Mouse (Mus musculus): ENCODE measurements at regions not wholly inside any gene's neighbourhood (a gene's known extent, or its start where the extent isn't known, plus 50 kb on each side); places are given as distances from the start of the nearest gene placed in this dataset.

- DNase-seq, result peak; percentile 68
Measured at GRCm38 (mm10) chr8:103442420-103443125, 657.1 kb upstream of the Cdh11 start.

DNA sequence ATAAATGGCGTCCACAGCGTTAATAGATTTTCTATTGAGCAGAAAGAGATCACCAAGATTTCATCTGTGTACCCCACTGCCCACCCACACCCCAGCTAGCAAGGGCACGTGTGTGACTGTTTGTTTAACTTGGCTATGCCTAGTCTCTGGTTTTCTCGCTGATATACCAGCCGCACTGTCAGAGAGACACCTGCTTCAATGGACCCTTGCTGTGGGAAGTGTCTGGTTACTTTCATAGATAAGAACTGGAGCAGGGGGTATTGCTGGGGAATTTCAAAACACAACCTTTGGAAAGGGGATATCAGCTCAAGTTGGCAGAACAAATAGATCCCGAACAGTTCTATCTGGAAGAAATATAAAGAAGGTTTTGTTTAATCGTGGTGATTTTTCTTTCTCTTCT, 656.8 kb upstream of the Cdh5 start:
- no peak for DNase-seq

DNA sequence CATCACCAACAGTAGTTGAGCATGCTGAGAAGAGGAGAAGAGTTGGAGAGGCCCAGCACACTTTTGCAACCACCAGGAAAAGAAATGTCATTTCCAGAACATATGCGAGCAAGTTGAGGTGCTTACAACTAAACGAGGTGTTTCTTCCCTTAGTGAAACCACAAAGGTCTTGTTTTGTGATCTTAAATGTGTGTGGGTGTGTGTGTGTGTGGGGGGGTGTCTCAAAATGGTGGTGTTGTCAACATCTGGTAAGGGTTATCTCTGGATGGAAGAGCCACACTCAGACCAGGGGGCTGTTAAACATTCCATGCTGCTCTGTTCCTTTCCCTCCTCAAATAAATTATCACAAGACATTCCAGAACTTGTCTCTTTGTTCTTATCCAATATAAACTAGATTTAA, 656.0 kb upstream of the Cdh5 start:
- no peak for DNase-seq

GRCm38 (mm10) chr8:103447916-103448315, 653.5 kb upstream of the Cdh5 start:
- peak; percentile 54 for DNase-seq

DNA sequence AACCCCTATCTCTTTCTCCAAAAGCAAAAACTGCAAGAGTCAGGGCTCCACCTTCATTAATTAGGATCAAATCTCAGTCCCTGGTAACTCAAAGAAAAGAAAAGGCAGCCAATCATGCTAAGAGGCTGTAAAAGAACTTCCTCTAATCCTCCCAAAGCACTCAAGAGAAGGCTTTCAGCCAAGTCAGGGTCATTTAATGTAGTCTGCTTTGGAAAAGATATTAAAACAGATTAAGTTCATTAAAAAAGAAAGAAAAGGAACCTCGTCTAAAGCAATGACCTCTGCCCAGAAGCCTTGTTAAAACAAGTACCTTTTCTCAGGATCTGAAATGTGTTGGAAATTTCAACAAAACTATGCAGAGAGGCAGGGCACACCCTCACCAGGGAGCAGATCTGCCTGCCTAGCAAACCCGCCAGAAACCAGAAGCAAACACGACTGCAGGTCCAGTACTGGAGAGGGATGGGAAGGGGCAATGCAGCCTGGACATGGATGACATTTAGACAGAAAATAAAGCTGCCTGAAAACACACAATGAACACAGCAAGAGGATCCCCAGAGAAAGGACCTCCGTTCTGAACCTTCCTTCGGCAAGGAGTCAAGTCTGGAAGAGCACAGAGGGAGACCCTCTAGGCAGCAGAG, 649.9 kb upstream of the Cdh5 start:
- no peak for DNase-seq

DNA sequence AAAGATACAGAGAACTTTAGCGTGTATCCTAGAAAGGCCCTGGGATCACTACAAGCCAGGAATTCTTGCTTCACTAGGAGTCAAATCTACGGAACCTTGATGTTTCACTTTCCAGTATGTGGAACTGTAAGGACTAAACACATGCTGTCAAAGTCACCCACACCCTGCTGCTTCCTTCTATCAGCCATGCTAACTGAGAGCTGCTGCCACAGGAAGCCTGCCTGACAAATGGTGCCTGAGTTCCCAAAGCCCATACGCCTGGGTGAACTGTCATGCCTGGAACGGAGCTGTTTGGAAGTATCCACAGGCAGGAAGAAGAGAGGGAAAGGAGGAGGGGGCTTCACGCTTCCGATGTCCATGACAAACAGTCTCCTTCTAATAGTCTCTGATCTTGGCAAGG, 644.2 kb upstream of the Cdh5 start:
- DNase-seq, result no peak

GRCm38 (mm10) chr8:103463557-103463956, 637.9 kb upstream of the Cdh5 start:
- DNase-seq, result no peak

DNA sequence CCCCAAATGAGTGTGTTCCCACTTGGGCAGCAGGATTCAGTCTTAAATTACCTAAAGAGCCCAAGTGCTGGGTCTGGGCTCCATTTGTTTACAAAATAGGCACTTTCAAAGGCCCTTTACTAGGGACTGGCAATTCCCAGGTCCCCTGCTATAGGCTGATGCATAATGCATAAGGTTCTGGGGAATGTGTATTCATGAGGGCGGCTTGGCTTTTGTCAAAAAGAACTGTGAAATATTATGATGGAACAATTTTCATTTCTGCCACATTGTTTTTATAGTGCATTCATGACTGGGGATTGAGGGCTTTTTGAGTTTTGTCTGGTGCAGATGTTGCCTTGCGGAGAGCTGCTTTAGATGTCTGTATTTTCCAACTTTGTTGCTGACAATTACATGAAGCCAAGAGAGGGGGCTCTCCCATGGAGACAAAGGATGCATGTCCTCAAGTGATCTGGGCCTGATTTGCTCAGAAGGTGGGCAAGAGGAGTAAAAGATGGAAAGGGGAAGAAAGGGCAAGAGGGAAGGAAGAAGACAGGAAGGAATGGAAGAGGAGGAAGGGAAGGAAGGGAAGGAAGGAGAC, 636.6 kb upstream of the Cdh5 start:
- DNase-seq, result no peak

DNA sequence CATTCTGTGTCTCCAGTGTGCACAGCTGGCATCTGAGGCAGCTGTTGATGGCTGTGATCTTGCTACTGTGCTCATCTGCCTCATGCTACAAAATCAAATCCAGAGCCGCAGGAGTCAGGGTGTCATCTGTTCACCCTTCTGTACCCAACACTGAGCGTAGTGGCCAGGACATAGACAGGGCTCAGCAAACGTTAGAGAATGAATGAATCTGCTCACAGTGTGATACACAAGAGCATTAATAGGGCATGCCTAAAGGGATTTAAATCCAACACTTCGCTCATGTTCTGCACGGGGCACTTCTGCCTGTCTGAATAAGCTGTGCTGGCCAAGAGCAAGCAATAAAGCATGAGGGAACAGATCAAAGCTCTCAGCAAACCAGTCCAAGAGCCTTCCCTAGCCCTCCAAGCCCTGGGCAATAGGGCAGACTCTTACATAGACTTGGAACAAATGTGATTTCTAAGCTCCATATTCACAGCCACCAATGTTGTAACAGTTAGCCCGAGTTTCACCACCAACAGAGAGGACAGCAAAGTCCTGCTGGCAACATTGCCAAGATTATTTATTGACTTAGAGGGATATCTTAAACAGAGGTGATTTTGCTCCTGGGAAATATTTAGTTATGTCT, 633.8 kb upstream of the Cdh5 start:
- no peak for DNase-seq

DNA sequence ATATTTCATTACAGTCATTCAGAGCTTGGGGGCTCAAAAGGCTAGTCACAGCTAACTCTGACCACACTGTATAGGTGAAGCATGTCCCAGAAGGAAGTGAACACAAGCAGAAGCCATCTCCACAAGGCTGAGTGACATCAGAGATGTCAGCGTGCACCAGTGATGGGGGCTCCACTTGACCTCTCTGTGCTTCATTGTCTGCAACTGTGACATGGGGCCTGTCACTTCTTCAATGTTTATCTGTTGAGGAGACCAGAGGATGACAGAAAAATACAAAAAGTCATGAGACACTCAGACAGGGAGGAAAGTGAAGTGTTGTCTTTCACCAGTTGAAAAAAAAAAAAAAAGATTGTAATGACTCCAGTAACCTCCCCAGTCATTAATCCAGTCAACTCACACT, 632.4 kb upstream of the Cdh5 start:
- DNase-seq, result no peak

- no peak for DNase-seq
Measured at GRCm38 (mm10) chr8:103470316-103470715, 631.1 kb upstream of the Cdh5 start.

DNA sequence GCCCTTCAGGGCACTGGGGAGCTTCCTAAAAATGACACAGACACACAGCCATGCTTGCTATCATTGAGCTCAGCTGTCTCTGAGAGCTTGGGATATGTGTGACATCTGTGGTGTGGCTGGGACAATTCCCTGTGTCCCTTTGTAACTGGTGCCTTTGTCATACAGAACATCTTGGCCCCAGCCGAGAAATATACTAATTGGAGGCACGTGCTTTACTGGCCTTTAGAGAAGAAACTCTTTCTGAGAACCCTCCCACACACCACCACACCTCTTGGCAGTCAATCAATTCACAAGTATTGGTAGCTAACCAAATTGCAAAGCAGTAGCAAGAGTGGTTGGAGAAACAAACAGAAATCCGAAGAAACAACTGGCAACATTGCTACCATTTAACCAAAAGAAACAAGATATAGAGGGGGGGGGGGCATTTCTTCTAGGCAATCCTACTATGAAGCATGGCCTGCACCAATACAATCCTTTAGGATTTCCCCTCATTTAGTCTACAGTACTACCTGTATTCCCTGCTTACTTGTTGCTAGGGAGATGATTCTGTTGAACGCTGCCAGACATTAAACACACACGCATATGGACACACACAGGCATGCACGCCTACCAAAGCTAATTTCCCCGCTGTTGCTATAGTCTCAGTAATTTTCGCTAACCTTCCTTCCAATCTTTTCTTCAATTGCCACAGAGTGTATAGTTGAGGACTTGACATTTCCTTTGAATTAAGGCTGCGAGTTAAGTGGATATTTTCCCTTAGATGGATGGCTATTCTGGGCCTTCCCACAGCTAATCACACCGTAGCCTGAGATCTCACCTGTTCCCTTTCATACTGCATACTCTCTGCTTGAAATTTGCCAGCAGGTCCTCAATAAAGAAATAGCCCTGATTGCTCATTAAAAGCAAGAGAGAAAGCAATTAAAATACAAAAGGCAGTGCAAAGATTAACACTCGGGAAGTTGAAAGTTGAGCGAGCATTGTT, 625.3 kb upstream of the Cdh5 start:
- no peak for DNase-seq

DNA sequence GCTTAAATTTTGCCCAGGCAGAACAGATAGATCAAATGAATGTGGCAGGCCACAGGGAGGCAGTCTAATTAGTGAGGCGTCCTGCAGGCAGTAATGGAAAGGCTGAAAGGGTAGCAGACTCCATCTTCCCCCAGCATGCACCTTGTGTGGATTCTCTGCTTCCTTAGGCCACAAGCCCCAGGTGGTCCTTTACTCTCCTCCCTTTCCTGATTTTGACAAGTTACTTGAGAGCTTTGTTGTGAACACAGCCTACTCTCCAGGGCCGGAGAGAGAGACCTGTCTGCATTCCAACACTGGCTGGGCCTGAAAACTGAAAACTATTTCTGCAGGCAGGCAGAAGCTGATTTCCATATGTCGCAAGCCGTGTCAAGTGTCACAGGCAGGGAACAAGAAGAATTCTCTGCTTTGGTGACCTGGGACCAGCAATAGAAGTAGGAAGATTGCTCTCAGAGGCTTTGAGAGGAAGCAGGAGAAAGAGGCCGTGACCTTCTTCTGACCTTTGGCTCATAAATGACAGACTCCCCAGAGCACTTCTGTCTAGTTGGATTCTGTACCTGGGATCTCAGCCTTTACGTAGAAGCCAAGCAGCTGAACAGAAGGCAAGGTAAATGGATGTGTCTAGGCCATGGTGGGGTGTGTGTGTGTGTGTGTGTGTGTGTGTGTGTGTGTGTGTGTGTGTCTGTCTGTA, 619.2 kb upstream of the Cdh5 start:
- peak; percentile 43 for DNase-seq

DNA sequence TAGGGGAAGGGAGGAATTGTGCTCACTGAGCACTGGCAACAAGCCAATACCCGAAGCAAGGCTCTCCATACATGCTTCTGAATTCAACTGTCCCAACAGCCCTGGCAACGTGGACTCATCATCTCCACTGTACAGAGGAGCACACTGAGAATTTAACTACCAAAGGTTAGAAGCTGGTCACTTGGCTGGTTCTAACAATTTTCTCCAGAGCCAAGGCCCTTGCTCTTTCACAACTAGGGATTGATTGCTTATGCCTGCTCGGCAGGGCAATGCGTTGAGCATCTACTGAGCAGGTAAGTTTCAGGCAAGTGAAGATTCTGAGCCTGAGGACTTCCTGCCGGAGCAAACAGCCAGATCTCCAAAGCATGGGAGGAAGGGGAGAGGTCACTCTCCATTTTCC, 616.0 kb upstream of the Cdh5 start:
- DNase-seq, result no peak

DNA sequence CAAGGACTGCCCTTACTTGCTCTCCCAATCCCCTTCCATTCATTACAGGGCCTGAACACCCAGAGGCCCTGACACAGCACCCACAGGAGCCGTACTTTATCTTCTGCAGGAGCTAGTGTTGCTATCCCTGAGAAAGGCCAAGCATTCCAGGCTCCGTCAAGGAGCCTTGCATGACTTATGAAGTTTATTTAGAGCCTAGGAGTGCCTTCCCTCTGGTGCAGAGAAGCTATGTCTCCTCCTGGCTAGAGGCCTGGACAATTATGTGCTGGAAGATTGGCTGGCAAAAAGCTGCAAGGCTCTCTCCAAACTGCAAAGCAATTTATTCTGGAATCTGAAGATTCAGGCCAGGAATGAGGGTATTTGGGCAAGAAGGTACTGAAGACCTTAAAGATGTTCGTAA, 612.0 kb upstream of the Cdh5 start:
- DNase-seq, result no peak

- no peak for DNase-seq
Measured at GRCm38 (mm10) chr8:103492914-103493517, 608.4 kb upstream of the Cdh5 start.

DNA sequence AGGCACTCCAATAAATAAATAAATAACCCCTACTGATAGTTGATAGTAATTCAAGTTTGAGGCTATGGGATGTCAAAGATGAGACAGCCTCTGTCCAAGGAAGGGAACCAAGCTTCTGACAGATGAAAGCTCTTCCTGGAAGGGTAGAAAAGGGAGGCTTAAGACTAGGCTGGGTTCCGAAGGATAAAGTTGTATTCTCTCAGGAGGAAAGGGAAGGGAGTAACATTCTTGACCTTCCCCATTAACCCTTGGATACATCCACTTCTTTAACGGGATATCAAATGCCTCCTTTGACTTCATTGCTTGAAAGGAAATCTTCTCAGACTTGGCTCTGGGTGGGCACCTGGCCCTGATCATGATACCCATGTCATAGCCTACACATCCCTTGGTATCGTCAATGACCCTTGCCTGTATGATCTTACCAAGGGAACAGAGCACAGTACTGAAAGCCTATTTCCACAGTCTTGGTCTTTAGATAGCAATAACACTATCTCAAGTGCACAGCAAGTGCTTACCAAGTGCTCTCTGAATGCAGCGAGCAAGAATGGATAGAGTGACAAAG, 607.4 kb upstream of the Cdh5 start:
- DNase-seq, result no peak

DNA sequence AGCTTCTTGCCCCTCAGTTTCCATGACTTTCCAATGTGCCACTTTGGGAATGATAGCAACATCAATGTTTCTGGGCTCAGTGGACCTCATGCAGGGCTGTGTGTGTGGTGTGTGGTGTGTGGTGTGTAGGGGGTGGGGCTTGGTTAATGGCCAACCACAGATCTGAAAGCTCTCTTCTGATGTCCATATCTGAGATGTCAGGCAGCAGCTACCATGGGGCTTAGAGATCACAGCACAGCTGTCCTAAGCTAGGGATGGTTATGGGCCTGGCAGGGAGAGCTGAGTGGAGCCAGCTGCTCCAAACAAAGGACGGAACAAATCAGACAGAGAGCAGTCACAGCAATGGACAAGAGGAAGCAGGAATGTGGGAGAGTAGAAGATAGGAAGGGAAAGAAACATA, 606.8 kb upstream of the Cdh5 start:
- DNase-seq, result no peak

GRCm38 (mm10) chr8:103501328-103501727, 600.1 kb upstream of the Cdh5 start:
- no peak for DNase-seq

DNA sequence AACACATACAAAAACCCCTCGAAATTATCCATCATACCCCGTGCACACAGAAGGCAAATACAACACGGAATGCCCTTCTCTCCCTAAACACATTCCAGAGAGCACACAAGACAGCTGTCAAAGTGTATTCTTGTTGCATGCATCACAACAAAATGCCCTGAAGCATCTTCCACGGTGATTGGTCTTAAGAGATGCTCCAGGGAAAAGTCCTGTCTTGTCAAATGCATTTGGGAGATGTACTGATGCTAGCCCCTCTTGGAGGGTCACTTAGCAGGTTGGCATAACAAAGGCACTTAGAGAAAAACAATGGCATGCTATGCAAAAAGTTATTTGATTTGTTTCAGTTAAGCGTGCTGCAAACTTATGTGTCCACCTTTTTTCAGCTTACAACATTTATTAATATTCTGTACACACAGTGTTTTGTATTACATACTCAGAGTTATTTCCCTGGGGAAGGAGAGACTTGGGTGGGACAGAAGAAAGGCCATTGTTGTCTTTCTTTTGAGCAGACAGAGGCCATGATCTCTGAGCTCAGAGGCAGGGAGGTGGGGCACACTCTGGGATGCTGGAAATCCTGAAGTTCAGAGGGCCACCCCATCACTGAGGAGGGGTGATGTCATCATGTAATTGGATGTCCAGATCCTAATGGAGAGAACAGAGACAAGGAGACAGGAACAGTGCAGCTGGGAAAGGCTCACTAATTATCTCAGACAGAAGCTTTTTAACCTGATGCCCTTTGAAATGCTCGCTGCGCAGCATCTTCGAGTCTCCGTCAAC, 598.2 kb upstream of the Cdh5 start:
- DNase-seq, result peak; percentile 80

DNA sequence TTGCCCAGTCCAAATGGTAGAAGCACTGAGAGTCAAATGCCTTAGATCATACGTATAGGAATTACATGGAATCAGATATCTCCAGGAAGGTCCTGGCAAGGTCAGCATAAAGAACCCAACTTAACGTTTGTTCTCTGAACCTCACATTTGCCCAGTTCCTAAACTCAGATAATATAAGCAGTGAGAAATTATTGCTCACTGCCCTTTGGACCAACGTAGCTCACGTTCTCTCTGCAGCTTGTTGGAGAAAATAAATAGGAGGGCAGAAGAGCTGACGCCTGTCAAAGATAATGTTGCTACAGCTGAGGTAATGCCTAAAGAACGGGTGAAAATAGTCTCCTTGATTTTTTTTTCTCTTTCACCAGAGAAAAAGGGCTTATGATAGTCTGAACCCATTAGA, 595.1 kb upstream of the Cdh5 start:
- DNase-seq, result no peak

Measured in retina, postnatal 1 day (tissue).